Mouse (Mus musculus) midbrain, embryonic 10.5 days (tissue): ENCODE data around the gene Gucy1b1. TPM values are rescaled to one million over a fixed set of nuclear protein-coding genes. Genes with fewer than 3 reads are reported as not detected.

Experiments used
- DNase-seq: peaks from one replicate; pipeline ENCODE4 v3.0.0-alpha.2; 2017; ENCODE audit warnings: low spot score
- H3K27ac ChIP-seq: fragments of 300-500 bp; sonication (generic); replicated peaks from 2 replicates; pipeline ENCODE4 v1.5.1; 2016; ENCODE audit warnings: mild to moderate bottlenecking
- H3K27me3 ChIP-seq: fragments of 300-500 bp; sonication (generic); 2 replicates; pipeline ENCODE4 v1.6.1; 2016; ENCODE audit warnings: low read depth, mild to moderate bottlenecking; ENCODE audit not compliant: poor library complexity, severe bottlenecking
- H3K36me3 ChIP-seq: fragments of 300-500 bp; sonication (generic); 2 replicates; pipeline ENCODE4 v1.6.1; 2016; ENCODE audit warnings: mild to moderate bottlenecking, moderate library complexity
- H3K4me1 ChIP-seq: fragments of 300-500 bp; sonication (generic); 2 replicates; pipeline ENCODE4 v1.6.1; 2016
- H3K4me3 ChIP-seq: fragments of 300-500 bp; sonication (generic); 2 replicates; pipeline ENCODE4 v1.5.1; 2016; ENCODE audit warnings: mild to moderate bottlenecking, moderate library complexity
- H3K9me3 ChIP-seq: fragments of 300-500 bp; sonication (generic); replicated peaks from 2 replicates; pipeline ENCODE4 v1.6.1; 2016; ENCODE audit warnings: mild to moderate bottlenecking
- WGBS: fragments of 180-500 bp; shearing (Covaris S2); methylation state at CpG from one replicate; pipeline ENCODE4 v1.1.7; 2016; 5-methylcytosine and 5-hydroxymethylcytosine counted together
- polyA plus RNA-seq: library from polyadenylated mRNA; unstranded; fragments of >200 nt; fragmentation: Nextera tagmentation; extraction: Ambion mirVana; gene quantifications from 2 replicates; pipeline ENCODE4 v1.2.1, GENCODE M21; 2016

Gucy1b1 gene
- polyA plus RNA-seq, 1 experiment from 2014 or later: 5.6 TPM

- Histone ChIP-seq H3K4me3 (no peak overlapping the region), H3K27ac (no peak overlapping the region), H3K9me3 (no peaks in the 10 kb centered on the region), H3K27me3 (no peaks in the 10 kb centered on the region), H3K36me3 (no peaks in the 10 kb centered on the region), H3K4me1 (no peaks in the 10 kb centered on the region)
- WGBS: 91% methylated on average over 8 of the region's 8 CpGs
- no peak for DNase-seq
These were observed 52.0 kb downstream of the Gucy1b1 start for GRCm38 (mm10) chr3:82022421-82022920.

DNA sequence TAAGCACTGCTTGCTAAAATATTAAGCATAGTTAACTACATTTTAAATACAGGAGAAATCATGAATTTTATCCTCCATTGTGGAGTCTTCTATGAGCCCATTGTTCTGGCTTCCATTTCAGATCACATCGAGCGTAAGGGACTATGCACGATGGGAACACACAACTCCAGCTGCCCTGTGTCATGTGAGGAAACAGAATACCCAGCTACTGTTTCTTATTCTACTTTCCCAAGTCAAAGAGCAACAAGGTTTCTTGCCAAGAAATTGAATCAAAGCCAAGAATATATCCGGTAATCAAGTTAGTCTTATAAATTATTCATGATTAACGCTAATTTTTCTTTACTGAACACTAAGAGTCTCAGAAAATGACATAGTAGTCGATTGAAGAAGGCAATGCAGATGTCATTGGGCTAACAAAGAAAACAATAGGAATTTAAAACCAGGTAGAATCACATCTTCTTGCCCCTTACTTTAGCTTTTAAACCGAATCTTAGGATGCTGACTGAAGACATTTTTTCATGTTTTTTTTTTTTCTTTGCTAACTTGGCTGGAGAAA, 60.3 kb downstream of the Gucy1b1 start:
- WGBS: 84% methylated on average over 7 of the region's 7 CpGs
- no peaks in the 10 kb centered on the region for H3K9me3 ChIP-seq
- no peaks in the 10 kb centered on the region for H3K27me3 ChIP-seq
- no peak for DNase-seq
- H3K36me3 ChIP-seq: no peaks in the 10 kb centered on the region
- no peak overlapping the region for H3K4me3 ChIP-seq
- no peaks in the 10 kb centered on the region for H3K4me1 ChIP-seq
- H3K27ac ChIP-seq: no peak overlapping the region

DNA sequence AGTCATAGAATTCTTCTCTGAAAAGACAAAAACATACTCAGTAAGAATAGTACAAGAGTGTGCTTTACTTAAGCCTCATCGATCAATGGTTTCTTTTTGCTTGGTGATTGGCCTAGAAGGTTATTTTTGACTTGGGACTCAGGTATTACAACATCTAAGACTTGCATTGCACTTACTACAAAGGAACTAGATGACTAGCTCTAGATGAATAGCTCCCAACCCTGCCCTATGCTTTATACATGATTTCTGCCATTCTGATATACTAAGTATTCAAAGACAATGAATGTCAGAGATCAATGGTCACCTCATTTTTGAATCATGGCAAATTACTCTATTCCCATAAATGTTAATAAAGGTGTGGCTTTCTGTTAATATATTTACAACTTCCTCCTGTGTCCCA, 67.5 kb downstream of the Gucy1b1 start:
- Histone ChIP-seq H3K4me3 (no peak overlapping the region), H3K4me1 (no peaks in the 10 kb centered on the region), H3K27ac (no peak overlapping the region), H3K36me3 (no peaks in the 10 kb centered on the region), H3K27me3 (no peaks in the 10 kb centered on the region), H3K9me3 (no peaks in the 10 kb centered on the region)
- DNase-seq: no peak
- WGBS: 97% methylated on average over 1 of the region's 1 CpGs

DNA sequence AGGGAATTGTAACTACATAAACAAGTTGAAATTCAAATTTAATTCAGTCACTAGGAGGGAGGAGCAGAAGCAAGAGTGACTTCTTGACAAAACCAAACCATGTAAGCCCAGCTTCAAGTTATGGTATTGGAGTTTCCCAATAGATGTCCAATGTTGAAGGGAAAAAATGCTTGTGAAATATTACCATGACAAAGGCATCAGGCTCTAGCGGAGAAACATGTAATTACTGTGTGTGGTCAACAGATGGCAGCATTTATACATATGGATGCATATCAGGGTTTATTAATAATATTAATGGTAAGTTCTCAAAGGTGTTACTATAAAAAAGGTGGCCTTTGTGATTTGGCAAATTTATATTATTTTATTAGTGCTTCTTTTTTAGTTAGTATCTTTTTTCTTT, 78.5 kb downstream of the Gucy1b1 start:
- no peaks in the 10 kb centered on the region for H3K27me3 ChIP-seq
- no peak for DNase-seq
- 5% methylated on average over 1 of the region's 1 CpGs for WGBS

GRCm38 (mm10) chr3:81995371-81995770, 79.1 kb downstream of the Gucy1b1 start:
- 48% methylated on average over 4 of the region's 4 CpGs for WGBS
- no peaks in the 10 kb centered on the region for H3K27me3 ChIP-seq
- no peak overlapping the region for H3K4me3 ChIP-seq

More for the DNA sequence above, 78.5 kb downstream of the Gucy1b1 start:
- Histone ChIP-seq H3K9me3 (no peaks in the 10 kb centered on the region), H3K4me1 (0 out of 2 replicates have a peak, but pooled peaks cover 3% of the 10 kb centered on the region), H3K27ac (no peak overlapping the region), H3K4me3 (no peak overlapping the region), H3K36me3 (no peaks in the 10 kb centered on the region)

GRCm38 (mm10) chr3:81990531-81990930, 84.0 kb downstream of the Gucy1b1 start:
- Histone ChIP-seq H3K4me1 (no peaks in the 10 kb centered on the region), H3K27ac (no peak overlapping the region), H3K9me3 (no peaks in the 10 kb centered on the region), H3K36me3 (no peaks in the 10 kb centered on the region), H3K27me3 (no peaks in the 10 kb centered on the region), H3K4me3 (no peak overlapping the region)
- WGBS: 76% methylated on average over 3 of the region's 3 CpGs
- DNase-seq: no peak

More at GRCm38 (mm10) chr3:81995371-81995770, 79.1 kb downstream of the Gucy1b1 start:
- Histone ChIP-seq H3K9me3 (no peaks in the 10 kb centered on the region), H3K27ac (no peak overlapping the region), H3K4me1 (0 out of 2 replicates have a peak, but pooled peaks cover 3% of the 10 kb centered on the region), H3K36me3 (no peaks in the 10 kb centered on the region)
- no peak for DNase-seq

GRCm38 (mm10) chr3:81989692-81990141, 84.8 kb downstream of the Gucy1b1 start:
- WGBS: 39% methylated on average over 2 of the region's 2 CpGs
- Histone ChIP-seq H3K9me3 (no peaks in the 10 kb centered on the region), H3K27me3 (no peaks in the 10 kb centered on the region), H3K36me3 (no peaks in the 10 kb centered on the region), H3K27ac (no peak overlapping the region), H3K4me1 (no peaks in the 10 kb centered on the region), H3K4me3 (no peak overlapping the region)
- no peak for DNase-seq

GRCm38 (mm10) chr3:81987628-81988027, 86.9 kb downstream of the Gucy1b1 start:
- Histone ChIP-seq H3K27me3 (no peaks in the 10 kb centered on the region), H3K27ac (no peak overlapping the region), H3K4me1 (no peaks in the 10 kb centered on the region), H3K4me3 (no peak overlapping the region), H3K36me3 (no peaks in the 10 kb centered on the region), H3K9me3 (no peaks in the 10 kb centered on the region)
- no peak for DNase-seq
- 92% methylated on average over 3 of the region's 3 CpGs for WGBS

DNA sequence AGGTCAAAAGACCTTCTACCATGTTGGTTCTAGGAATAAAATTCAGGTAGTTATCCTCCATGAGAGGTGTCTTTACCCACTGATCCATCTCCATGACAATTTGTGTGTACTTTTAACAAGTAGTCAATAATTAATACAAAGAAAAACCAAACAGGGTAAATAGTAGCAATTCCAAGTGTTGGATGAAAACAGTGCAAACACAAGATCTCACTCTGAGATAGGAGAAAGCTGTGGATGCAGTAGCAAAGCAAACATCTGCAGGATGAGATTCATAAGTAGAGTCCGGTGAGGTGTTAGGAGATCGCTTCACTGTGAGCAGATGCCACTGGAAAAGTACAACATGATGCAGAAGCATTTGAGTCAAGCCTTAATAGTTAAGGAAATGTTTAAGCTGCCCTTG, 88.4 kb downstream of the Gucy1b1 start:
- no peak for DNase-seq
- 97% methylated on average over 2 of the region's 2 CpGs for WGBS

DNA sequence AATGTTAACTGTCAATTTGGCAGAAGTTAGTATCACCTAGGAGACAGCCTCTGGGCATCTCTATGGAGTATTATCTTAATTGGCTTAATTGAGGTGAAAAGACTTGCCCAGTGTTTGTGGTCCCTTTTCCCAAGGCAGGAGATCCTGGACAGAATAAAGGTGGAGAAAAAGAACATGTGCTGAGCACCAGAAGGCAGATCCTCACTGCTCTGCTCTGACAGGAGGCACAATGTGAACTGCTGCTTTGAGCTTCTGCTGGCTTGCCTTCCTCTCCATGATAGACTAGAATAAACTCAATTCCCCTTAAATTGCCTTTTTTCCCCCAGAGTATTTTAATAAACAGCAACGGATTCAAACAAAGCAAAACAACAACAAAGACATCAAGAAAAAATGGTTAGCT, 89.4 kb downstream of the Gucy1b1 start:
- Histone ChIP-seq H3K27ac (no peak overlapping the region), H3K4me1 (no peaks in the 10 kb centered on the region), H3K9me3 (no peaks in the 10 kb centered on the region), H3K27me3 (no peaks in the 10 kb centered on the region), H3K4me3 (no peak overlapping the region), H3K36me3 (no peaks in the 10 kb centered on the region)
- WGBS: 65% methylated on average over 1 of the region's 1 CpGs
- no peak for DNase-seq

More for the DNA sequence above, 88.4 kb downstream of the Gucy1b1 start:
- Histone ChIP-seq H3K4me3 (no peak overlapping the region), H3K9me3 (no peaks in the 10 kb centered on the region), H3K36me3 (no peaks in the 10 kb centered on the region), H3K27me3 (no peaks in the 10 kb centered on the region), H3K4me1 (no peaks in the 10 kb centered on the region), H3K27ac (no peak overlapping the region)

DNA sequence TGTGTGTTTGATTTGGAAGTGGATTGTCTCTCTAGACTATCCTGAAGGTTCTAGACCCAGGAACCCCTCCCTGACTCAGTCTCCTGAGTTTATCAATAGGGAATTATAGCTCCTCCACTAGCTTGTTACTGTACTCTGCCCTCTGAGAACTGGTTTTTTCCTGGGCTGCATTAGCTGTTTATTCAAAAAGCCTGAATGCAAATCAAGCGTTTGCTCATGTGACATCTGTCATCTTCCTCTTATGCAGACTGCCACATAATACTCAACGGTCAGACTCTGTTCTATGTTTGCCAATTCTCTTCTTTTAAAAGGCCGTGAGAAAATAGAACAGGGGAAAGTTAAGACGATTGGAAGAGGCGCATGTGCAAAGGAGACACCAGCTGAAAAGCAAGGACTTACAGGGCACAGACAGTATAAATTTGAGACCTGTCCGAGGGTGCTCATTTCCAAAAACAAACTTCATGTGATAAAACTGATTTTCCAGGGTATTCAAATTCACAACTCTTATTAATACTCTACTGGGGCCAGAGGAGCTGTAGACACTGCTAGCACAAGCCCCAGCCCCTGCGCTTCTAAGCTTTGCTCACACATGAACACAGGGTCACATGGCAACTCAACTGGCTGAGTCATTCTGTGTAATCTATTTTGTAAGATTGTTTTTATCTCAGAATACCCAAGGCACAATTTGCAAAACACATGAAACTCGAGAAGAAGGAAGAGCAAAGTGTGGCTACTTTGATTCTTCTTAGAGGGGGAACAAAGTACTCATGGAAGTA, 91.2 kb downstream of the Gucy1b1 start:
- Histone ChIP-seq H3K36me3 (no peaks in the 10 kb centered on the region), H3K9me3 (no peaks in the 10 kb centered on the region), H3K27me3 (no peaks in the 10 kb centered on the region), H3K4me1 (no peaks in the 10 kb centered on the region), H3K27ac (no peak overlapping the region), H3K4me3 (no peak overlapping the region)
- WGBS: 90% methylated on average over 8 of the region's 8 CpGs
- DNase-seq: no peak
